35 mouse cellular contexts compared by ENCODE assay signal in the genomic region with DNA sequence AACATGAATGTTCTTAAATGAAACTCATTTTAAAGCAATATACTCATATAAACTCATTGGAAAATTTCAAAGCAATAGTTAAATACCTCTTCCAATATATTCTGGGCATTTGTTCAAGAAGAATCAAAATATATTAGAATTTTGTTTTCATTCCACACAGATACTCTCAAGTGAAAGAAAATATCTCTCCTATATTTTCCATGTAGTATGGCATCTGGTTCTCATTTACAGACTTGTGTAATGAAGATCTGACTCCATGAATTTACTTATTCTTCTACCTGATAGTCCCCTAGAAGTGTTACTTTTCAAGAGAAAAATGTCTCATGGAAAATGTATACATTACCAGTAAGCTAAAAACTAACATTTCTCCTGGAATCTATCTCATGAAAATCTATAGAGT.
"Had no signal": no experiment of that assay in that cellular context is flagged by ENCODE, and none has a peak within 500 bp of the region (broad histone marks: within the 10 kb centered on the region; RNA-seq: fewer than 3 reads in every experiment).

No protein-coding gene starts in this region.

- DNase-seq: heart, postnatal 10 days; heart, postnatal 14 days; heart, postnatal 36 days; heart, postnatal 4 days; kidney, adult 11 months; kidney, adult 18-20 months; kidney, adult 2 months; kidney, adult 8-10 months; kidney, adult 9 months; kidney, postnatal 10 days; kidney, postnatal 14 days; kidney, postnatal 25 days; kidney, postnatal 36 days; kidney, postnatal 4 days; layer of hippocampus, adult 9-11 months; layer of hippocampus, postnatal 36 days had no signal

- H3K9ac ChIP-seq: heart, embryonic 12.5 days; heart, embryonic 13.5 days; heart, embryonic 15.5 days; hindbrain, embryonic 12.5 days; hindbrain, embryonic 13.5 days; hindbrain, embryonic 14.5 days; hindbrain, embryonic 15.5 days; intestine, embryonic 15.5 days; kidney, embryonic 15.5 days had no signal

- ATAC-seq: hindbrain, embryonic 16.5 days; hindbrain, postnatal 0 days; inflammation-experienced regulatory T-cells, adult 6 months; intestine, embryonic 15.5 days; intestine, embryonic 16.5 days; intestine, postnatal 0 days had no signal

- H3K36me3 ChIP-seq: heart, embryonic 10.5 days; heart, embryonic 12.5 days; heart, embryonic 13.5 days; heart, embryonic 15.5 days; hindbrain, embryonic 10.5 days; hindbrain, embryonic 12.5 days; hindbrain, embryonic 13.5 days; hindbrain, embryonic 15.5 days; intestine, embryonic 15.5 days; kidney, embryonic 15.5 days had no signal

- H3K9me3 ChIP-seq: heart, embryonic 10.5 days; heart, embryonic 12.5 days; heart, embryonic 13.5 days; heart, embryonic 15.5 days; hindbrain, embryonic 10.5 days; hindbrain, embryonic 12.5 days; hindbrain, embryonic 13.5 days; hindbrain, embryonic 15.5 days; intestine, embryonic 15.5 days; kidney, embryonic 15.5 days had no signal

- H3K4me1 ChIP-seq: heart, embryonic 10.5 days; heart, embryonic 12.5 days; heart, embryonic 13.5 days; heart, embryonic 15.5 days; hindbrain, embryonic 10.5 days; hindbrain, embryonic 12.5 days; hindbrain, embryonic 13.5 days; hindbrain, embryonic 15.5 days; intestine, embryonic 15.5 days; kidney, embryonic 15.5 days had no signal

- H3K27me3 ChIP-seq: heart, embryonic 12.5 days; heart, embryonic 13.5 days; heart, embryonic 15.5 days; hindbrain, embryonic 12.5 days; hindbrain, embryonic 13.5 days; hindbrain, embryonic 15.5 days; intestine, embryonic 15.5 days; kidney, embryonic 15.5 days had no signal

- H3K4me2 ChIP-seq: heart, embryonic 11.5 days; heart, embryonic 12.5 days; heart, embryonic 13.5 days; heart, embryonic 15.5 days; hindbrain, embryonic 12.5 days; hindbrain, embryonic 13.5 days; hindbrain, embryonic 14.5 days; hindbrain, embryonic 15.5 days; intestine, embryonic 15.5 days; kidney, embryonic 15.5 days had no signal

- H3K27ac ChIP-seq: heart, embryonic 10.5 days; heart, embryonic 13.5 days; heart, embryonic 15.5 days; hindbrain, embryonic 10.5 days; hindbrain, embryonic 12.5 days; hindbrain, embryonic 13.5 days; hindbrain, embryonic 14.5 days; hindbrain, embryonic 15.5 days; hindbrain, postnatal 0 days; intestine, embryonic 15.5 days; kidney, embryonic 15.5 days; kidney, postnatal 0 days; layer of hippocampus, adult 2 months had no signal

- H3K4me3 ChIP-seq: heart, embryonic 10.5 days; heart, embryonic 12.5 days; heart, embryonic 13.5 days; heart, embryonic 15.5 days; hindbrain, embryonic 10.5 days; hindbrain, embryonic 12.5 days; hindbrain, embryonic 13.5 days; hindbrain, embryonic 15.5 days; intestine, embryonic 15.5 days; kidney, embryonic 15.5 days; layer of hippocampus, adult 2 months had no signal
